Mouse (Mus musculus) intestine, postnatal 0 days (tissue): Measurements from ENCODE around the gene Kcnk16. TPM values are rescaled to one million over a fixed set of nuclear protein-coding genes. Genes with fewer than 3 reads are reported as not detected.

Experiments used
- ATAC-seq: fragments of 200-750 bp; cut with Nextera tagmentation; 2 replicates; pipeline ENCODE4 v1.8.0; 2017; ENCODE audit warnings: mild to moderate bottlenecking, moderate TSS enrichment, moderate library complexity
- H3K27ac ChIP-seq: fragments of 300-500 bp; sonication (generic); 2 replicates; pipeline ENCODE4 v1.5.1; 2014; ENCODE audit warnings: mild to moderate bottlenecking, low read depth, low read length, moderate library complexity
- H3K27me3 ChIP-seq: fragments of 300-500 bp; sonication (generic); replicated peaks from 2 replicates; pipeline ENCODE4 v1.6.1; 2014; ENCODE audit warnings: low read length, mixed read lengths; ENCODE audit not compliant: control insufficient read depth, insufficient read depth
- H3K36me3 ChIP-seq: fragments of 300-500 bp; sonication (generic); 2 replicates; pipeline ENCODE4 v1.6.1; 2014; ENCODE audit warnings: mild to moderate bottlenecking, moderate library complexity; ENCODE audit not compliant: control insufficient read depth, insufficient read depth
- H3K4me1 ChIP-seq: fragments of 300-500 bp; sonication (generic); replicated peaks from 2 replicates; pipeline ENCODE4 v1.6.1; 2014; ENCODE audit warnings: antibody characterized with exemption, low read length, mixed read lengths; ENCODE audit not compliant: control insufficient read depth, insufficient read depth
- H3K4me2 ChIP-seq: fragments of 300-500 bp; sonication (generic); replicated peaks from 2 replicates; pipeline ENCODE4 v1.6.1; 2014; ENCODE audit warnings: low read depth, mild to moderate bottlenecking, moderate library complexity
- H3K4me3 ChIP-seq: fragments of 300-500 bp; sonication (generic); 2 replicates; pipeline ENCODE4 v1.5.1; 2014; ENCODE audit warnings: low read depth, low read length
- H3K9ac ChIP-seq: fragments of 300-500 bp; sonication (generic); 2 replicates; pipeline ENCODE4 v1.6.1; 2014; ENCODE audit warnings: mild to moderate bottlenecking, low read depth, low read length
- H3K9me3 ChIP-seq: fragments of 300-500 bp; sonication (generic); 2 replicates; pipeline ENCODE4 v1.6.1; 2016; ENCODE audit warnings: mixed run types; ENCODE audit not compliant: control insufficient read depth
- CTCF ChIP-seq: sonication (generic); IDR thresholded peaks from 2 replicates; pipeline ENCODE4 v1.5.1; 2016; ENCODE audit warnings: low read depth, mild to moderate bottlenecking, control low read depth, antibody characterized with exemption, moderate library complexity
- WGBS: fragments of 180-500 bp; shearing (Covaris S2); extraction: QIAGEN DNeasy Blood & Tissue Kit; methylation state at CpG from one replicate; pipeline ENCODE4 v1.1.7; 2014; 5-methylcytosine and 5-hydroxymethylcytosine counted together
- polyA plus RNA-seq: library from polyadenylated mRNA; unstranded; fragments of >200 nt; fragmentation: Nextera tagmentation; extraction: Ambion mirVana; gene quantifications from 2 replicates; pipeline ENCODE4 v1.2.1, GENCODE M21; 2015

Kcnk16 gene
- polyA plus RNA-seq, 1 experiment from 2014 or later = 1.1 TPM

DNA sequence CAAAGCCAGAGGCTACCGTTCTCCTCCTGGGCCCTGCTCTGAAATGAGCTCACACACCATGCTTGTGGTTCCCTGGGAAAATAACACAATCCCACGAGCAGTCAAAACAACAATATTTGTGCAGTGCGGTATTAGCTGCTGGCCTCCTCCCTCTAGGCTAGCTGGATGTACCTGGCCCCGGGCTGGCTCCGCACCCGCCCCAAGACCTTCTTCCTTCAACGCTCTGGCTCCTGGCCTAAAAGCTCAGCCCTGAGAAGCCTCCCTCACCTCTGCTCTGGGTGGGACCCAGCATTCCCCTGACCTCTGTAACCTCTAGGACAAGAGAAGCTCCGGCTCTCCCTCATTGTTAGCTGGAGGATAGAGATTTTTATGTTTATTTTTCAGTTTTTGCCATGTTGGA, 26.5 kb downstream of the Kcnk16 start:
- no peak overlapping the region for H3K27ac ChIP-seq
- no peak overlapping the region for H3K4me3 ChIP-seq
- H3K27me3 ChIP-seq = no peaks in the 10 kb centered on the region
- 74% methylated on average over 8 of the region's 8 CpGs for WGBS
- ATAC-seq = no peak
- no peak for TF ChIP-seq CTCF
- no peaks in the 10 kb centered on the region for H3K36me3 ChIP-seq
- no peak overlapping the region for H3K9ac ChIP-seq
- no peak overlapping the region for H3K4me2 ChIP-seq
- no peaks in the 10 kb centered on the region for H3K9me3 ChIP-seq
- H3K4me1 ChIP-seq = no peaks in the 10 kb centered on the region

DNA sequence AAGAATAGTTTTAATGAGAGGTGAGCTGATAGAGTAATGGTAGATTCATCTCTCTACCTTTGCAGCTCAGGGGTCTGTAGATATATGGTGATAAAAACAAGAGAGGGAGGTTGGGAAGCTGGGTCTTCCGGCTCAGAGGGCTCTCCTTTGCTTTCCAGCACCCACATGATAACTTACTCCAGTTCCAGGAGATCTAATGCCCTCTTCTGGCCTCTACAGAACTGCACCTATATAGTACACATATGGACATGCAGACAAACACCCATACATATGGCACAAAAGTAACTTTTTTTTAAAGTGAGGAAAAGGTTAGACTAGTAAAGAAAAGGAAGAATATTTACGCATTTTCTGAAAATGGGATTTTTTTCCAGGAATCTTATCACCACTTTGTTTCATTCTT, 34.6 kb downstream of the Kcnk16 start:
- Histone ChIP-seq H3K4me1 (peaks cover 10% of the 10 kb centered on the region), H3K4me2 (no peak overlapping the region), H3K9ac (no peak overlapping the region), H3K27ac (no peak overlapping the region), H3K27me3 (no peaks in the 10 kb centered on the region), H3K9me3 (no peaks in the 10 kb centered on the region), H3K4me3 (no peak overlapping the region), H3K36me3 (no peaks in the 10 kb centered on the region)
- 91% methylated on average over 2 of the region's 2 CpGs for WGBS
- TF ChIP-seq CTCF = peak; percentile 30; the same call in 1 of the 2 replicates
- no peak for ATAC-seq

DNA sequence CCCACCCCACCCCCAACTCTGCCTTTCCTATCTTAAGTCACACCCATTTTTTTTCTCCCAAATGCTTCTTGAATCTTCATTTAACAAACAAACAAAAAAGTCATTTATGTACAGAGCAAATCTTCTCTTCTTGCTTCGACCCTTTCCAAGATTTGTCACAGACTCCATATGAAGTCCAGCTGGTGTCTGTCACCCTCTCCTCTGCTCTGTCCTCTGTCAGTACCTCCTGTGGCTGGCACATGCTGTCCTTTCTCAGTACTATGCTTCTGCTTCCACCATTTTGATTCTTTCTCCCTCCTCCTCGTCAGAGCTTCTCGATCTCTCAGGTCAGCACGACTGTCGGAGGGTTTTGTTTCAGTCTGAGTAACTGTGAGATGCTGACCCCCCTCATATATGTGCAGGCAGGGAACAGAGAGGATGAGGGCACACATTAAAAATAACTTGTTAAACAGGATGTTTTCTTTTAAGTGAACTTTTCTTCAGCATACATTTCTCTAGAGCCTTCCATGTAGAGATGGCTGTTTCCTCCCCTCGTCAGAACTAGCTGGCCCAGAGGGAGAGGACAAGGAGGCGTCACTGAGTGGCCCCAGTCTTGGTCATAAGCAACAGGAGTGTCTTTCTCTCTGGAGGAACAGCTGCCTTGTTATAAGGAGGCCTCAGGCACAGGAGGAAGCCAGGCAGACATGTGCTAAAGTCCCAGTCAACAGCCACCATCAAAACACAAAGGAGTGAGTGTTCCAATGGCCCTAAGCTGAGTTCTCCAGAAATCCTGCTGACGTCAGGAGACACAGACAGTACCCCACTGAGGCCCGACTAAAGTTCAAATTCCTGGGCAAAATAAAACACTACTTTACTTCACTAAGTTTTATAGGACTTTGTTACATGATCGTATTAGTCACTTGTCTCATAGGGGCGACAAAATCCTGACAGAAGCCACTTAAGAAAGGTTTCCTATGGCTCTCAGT, 35.7 kb downstream of the Kcnk16 start:
- peak overlapping the region; percentile 61 for H3K27ac ChIP-seq

DNA sequence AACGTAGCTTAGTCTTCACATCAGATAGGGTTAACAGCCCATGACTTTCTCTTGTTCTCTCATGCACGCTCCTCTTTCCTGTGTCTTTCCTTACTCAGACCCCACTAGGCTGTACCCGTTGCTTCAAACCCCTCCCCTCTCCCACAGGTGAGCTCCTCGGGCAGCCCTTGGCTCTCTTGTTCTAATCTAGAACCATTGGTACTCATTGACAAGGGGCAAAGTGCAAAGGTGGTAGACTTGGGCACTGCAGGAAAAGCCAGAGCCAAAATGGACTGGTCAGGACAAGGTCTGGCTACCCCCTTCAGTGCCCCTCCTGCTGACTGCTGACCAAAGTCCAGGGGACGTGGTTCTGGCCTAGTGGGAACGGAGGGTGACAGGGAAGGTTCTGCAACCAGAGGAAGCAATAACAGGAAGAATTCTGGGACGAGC, 38.9 kb downstream of the Kcnk16 start:
- Histone ChIP-seq H3K9me3 (no peaks in the 10 kb centered on the region), H3K4me3 (no peak overlapping the region), H3K4me1 (peaks cover 10% of the 10 kb centered on the region), H3K27me3 (no peaks in the 10 kb centered on the region), H3K4me2 (no peak overlapping the region), H3K9ac (no peak overlapping the region), H3K36me3 (no peaks in the 10 kb centered on the region), H3K27ac (peak overlapping the region; percentile 94)
- TF ChIP-seq CTCF = no peak
- peak; percentile 84 for ATAC-seq
- WGBS = 40% methylated on average over 7 of the region's 7 CpGs

More for the DNA sequence above, 35.7 kb downstream of the Kcnk16 start:
- no peak for TF ChIP-seq CTCF
- Histone ChIP-seq H3K27me3 (no peaks in the 10 kb centered on the region), H3K4me3 (no peak overlapping the region), H3K9ac (no peak overlapping the region), H3K4me1 (peaks cover 10% of the 10 kb centered on the region), H3K4me2 (no peak overlapping the region), H3K9me3 (no peaks in the 10 kb centered on the region), H3K36me3 (no peaks in the 10 kb centered on the region)
- 52% methylated on average over 11 of the region's 11 CpGs for WGBS
- ATAC-seq = peak; percentile 62

DNA sequence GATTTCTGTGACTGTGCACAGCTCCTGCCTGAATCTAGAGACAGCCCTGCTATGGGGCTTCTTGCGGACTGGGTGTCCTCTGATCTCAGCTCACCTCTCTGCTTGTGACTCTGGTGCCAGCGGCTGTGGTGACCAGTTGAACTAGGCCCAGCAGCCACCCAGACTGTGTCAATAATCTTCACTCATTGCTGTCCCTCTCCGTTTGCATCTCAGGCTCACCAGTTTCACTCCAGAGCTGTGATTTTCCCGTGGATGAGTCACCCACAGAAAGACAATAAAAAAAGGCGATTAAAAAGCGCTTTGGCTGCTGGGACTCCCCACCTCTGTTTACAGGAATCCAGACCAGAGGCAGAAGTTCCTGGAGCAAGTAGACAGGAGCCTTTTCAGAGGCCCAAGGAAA, 39.6 kb downstream of the Kcnk16 start:
- Histone ChIP-seq H3K9ac (no peak overlapping the region), H3K4me1 (peaks cover 12% of the 10 kb centered on the region), H3K4me2 (no peak overlapping the region), H3K36me3 (no peaks in the 10 kb centered on the region), H3K27ac (peak overlapping the region; percentile 94), H3K4me3 (no peak overlapping the region), H3K9me3 (no peaks in the 10 kb centered on the region), H3K27me3 (no peaks in the 10 kb centered on the region)
- 37% methylated on average over 6 of the region's 6 CpGs for WGBS
- no peak for TF ChIP-seq CTCF
- peak; percentile 47 for ATAC-seq

DNA sequence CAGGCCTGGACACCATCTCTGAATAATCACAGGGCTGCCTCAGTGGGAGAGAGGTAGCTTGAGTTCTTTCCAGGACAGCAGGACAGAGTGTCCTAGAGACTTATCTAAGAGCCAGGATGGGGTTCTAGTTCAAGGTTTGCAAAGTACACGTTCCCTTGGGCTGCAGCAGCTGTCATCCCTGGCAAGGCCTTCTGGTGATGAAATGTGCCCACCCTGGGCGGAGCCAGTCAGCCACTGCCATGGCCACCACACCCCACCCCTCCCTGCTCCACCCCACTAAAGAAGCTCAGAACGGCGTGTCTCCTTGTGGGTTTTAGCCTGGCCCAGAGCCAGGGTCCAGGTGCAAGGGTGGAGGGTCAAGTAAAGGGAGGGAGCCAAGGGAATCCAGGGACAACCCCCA, 40.7 kb downstream of the Kcnk16 start:
- no peak overlapping the region for H3K9ac ChIP-seq
- peak overlapping the region; percentile 94 for H3K27ac ChIP-seq
- H3K9me3 ChIP-seq = no peaks in the 10 kb centered on the region
- H3K4me1 ChIP-seq = peaks cover 12% of the 10 kb centered on the region
- 27% methylated on average over 4 of the region's 4 CpGs for WGBS
- ATAC-seq = peak; percentile 22
- no peak overlapping the region for H3K4me3 ChIP-seq
- TF ChIP-seq CTCF = no peak
- no peaks in the 10 kb centered on the region for H3K27me3 ChIP-seq
- no peak overlapping the region for H3K4me2 ChIP-seq
- no peaks in the 10 kb centered on the region for H3K36me3 ChIP-seq
